Mouse (Mus musculus): ENCODE measurements around the gene Arl10.

DNA sequence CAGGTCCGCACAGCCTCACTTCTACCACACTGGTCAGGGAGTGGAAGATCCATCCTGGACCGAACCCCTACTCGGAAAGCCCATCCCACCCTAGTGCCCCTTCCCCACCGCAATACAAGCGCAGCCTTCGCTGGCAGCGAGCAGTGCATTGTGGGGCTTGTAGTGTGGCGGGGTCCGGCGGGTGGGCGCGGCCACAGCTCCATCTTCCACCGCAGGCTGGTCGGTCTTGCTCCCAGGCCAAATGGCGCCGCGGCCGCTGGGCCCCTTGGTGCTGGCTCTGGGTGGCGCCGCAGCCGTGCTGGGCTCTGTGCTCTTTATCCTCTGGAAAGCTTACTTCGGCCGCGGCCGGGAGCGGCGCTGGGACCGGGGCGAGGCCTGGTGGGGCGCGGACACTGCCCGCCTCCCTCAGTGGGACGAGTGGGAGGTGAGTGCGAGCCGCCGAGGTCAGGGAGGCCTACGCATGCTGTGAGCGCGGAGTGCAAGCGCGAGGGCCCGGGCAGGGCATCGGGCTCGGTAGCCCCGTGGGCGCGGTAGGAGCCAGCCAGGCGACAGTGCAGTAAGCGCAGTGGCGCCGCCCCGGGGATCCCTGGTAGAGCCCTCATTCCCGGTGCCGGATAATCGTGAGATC lies at the start of gene Arl10:
- peak; percentile 12; the same call in 1 of the 2 replicates for TF ChIP-seq CTCF (IDR thresholded peaks at IDR 0.05; ENCODE audit: low read depth)
- TF ChIP-seq EP300 (IDR thresholded peaks at IDR 0.05; ENCODE audit: low read depth) = no peak
